Mouse (Mus musculus) naive thymus-derived CD4-positive, alpha-beta T cell, adult 2 months (primary cell): ENCODE data around the gene Cdca3.

Source experiments
- DNase-seq: peaks from one replicate; pipeline ENCODE4 v3.0.0-alpha.2; 2011; ENCODE audit warnings: low read depth

The Cdca3 gene

DNA sequence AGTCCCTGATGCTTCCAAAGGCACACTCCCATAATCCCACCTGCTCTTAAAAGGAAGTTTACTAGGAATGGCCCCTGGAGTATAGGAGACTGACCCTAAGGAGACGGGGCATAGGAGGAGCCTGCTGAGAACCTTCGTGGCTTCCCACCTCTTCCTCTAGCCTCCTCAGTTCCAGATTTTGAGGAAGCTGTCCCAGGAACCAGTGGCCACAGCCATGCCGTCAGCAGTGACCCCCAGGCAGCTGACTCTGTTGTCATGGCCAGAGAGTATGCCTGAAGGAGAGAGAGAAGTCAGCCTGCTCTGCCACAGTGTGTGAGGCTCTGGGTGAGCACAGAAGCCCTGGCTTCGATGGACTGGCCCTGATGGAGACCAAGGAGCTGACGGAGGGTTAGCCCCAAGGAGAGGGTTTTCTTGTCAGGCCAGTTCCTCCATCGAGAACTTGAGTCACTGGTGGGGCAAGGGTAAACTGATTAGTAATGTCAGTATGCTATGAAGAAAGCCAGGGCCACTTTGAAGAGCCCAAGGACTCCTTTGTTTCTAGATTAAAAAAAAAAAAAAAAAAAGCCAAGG is 5.2 kb downstream of the Cdca3 start:
- DNase-seq: no peak

DNA sequence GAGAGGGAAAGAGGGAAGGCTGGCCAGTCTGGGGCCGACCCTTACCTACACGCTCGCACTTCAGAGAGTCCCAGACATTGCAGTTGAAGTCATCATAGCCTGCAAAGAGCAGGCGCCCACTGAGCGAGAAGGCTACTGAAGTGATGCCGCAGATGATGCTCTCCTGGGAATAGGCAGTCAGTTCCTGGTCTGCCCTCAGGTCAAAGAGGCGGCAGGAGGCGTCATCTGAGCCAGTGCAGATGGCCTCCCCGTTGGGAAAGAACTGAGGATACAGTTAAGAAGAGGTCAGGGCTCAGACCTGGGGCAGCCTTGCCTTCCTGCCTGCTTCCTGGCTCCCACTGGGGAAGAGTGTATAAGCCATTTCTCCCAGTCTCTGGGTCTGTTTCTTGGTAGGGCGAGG is 6.2 kb downstream of the Cdca3 start:
- DNase-seq: no peak

DNA sequence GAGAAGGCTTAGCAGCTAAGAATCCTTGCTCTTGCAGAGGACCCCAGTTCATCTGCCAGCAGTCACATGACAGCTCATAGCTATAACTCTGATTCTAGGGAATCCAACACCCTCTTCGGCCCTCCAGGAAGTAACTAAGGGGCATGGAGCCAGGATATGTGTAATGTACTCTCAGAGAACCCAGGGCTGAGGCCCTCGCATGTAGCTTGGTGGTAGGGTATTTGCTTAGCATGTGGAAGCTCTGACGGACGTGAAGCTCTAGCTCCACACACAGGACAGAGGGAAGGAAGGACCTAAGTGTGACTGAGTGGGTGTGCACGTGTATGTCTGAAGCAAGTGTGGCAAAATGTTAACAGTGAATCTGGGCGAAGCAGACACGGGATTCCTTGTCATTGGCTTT is 7.1 kb downstream of the Cdca3 start:
- no peak for DNase-seq

DNA sequence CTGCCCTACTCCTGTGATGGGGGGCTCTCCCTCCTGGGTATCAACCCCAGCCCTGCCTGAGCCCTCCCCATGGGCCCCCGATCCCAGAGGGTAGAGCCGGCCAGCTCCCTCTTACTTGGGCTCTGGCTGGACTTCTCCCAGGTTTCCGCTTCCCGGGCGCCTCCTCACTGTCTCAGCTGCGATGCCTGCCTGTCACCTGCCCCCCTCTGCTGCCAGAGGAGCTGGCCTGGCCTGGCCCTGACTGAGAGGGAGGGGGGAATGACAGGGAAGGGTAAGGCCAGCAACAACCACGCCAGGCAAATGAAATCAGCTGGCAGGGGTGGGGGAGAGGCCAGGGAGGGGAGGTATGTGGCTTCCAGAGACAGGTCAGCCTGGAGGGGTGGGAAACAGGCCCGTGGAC is 10.5 kb downstream of the Cdca3 start:
- DNase-seq: no peak

DNA sequence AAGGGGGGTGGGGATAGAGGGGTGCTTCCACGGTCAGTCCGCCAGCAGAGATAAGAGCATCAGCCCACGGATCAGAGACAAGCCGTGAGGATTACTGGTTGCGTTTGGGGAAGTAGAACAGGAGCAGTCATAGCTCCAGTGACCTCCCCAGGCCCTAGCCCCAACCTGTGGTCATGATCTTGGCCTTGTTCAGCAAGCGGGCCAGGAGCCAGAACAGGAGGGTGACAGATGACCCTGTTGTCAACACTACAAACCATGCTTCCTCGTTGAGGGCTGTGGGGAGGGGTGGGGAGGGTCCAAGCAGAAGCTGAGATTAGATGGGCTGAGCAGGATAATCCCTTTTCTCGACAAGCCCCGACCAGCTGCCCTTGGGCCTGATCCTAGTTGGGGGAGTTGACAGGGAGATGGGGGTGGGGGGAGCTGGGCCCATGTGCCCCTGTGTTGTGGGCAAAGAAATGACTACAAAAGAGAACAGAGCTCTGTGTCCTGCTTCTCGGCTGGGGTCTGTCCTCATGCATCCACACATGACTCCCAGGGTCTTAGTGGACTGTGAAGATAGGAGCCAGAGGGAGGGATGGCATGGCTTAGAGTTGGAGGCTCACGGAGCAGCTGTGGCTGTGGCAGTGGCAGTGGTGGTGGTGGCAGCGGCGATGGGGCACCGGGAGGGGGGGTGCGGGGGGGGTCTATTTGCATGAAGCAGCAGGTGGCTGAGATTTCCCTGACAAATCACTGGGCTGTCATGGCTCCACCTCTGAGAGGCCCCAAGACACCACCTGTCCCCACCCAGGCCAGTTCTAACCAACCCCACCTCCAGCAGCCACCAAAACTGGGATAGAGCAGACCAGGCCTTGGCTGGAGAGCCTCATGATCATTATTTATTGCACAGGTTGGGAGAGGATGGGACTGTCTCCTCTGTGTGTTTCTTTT is 11.2 kb downstream of the Cdca3 start, which contains the start of gene Gnb3:
Gene Gnb3, minus strand, starts transcription at position 35 of the 927 bp plus-strand sequence.
- no peak for DNase-seq

DNA sequence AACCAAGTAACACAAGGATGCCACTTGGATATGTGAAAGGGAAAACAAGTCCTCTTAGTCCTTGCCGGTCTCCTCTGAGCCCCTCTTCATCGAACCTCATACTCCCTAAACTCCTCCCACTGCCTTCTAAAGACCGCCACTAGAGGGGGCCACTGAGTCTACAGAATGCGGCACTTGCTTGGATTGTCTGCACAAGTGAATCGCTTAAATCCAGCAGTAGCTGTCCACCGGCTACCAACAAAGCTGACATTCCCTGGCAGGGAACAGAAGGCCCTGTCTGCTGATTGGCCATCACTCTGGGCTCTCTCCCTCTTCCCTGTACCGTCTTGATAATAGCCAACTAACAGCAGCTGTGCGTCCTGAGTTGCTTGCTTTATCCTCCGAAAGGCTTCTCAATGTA is 18.0 kb downstream of the Cdca3 start:
- DNase-seq: peak; percentile 94

DNA sequence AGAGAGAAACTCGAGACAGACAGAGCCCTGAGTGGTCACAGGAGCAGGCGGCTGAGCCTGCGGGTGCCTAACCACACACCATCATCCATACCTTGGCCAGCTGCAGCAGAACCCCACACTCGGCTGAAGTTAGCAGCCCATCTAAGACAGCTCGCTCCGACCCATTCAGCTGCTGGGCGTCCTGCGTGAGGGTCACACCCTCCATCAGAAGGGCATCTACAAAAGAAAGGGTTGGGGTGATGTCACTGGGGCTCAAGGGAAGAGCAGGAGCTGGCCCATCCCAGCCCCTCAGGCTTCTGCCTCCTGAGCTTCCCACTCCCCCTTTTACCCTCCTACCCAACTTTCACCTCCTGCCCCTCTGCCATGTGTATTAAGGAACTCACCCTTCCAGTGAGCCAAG is 21.2 kb downstream of the Cdca3 start:
- no peak for DNase-seq

DNA sequence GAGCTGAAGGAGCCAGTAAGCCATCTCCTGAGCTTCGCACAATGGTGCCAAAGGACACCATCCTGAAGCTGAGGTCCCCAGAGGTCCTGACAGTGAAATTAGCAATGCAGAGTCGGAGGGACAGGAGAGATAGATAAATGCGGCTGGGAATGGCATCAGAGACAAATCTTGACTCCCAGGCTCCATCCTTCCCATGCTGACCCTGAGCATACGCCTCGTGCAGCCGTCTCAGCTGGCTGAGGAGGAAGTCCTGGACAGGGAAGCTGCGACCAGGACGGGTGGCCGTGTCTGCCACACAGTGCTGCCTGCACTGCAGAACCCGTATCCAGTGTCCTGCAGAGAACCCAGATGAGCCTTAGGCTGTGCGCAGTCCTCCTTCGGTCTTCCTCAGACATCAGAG is 25.3 kb downstream of the Cdca3 start:
- DNase-seq: no peak

DNA sequence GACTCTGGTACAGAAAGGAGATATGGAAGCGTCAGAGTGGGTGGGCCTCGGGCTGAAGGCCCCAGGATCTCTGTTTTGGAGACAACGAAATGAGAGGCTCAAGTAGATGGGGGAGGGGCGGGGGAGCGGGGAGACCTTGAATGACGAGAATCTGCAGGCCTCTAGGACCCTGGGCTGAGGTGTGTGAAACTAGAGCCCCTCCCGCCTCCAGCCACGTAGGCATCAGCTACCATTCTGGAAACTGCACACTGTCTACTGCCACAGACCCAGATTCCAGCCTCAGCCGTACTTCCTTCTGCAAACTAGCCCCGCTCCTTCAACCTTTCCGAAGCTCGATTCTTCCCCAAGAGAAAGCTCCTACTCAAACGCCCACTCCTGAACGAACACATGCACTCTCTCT is 27.0 kb downstream of the Cdca3 start:
- peak; percentile 40 for DNase-seq

DNA sequence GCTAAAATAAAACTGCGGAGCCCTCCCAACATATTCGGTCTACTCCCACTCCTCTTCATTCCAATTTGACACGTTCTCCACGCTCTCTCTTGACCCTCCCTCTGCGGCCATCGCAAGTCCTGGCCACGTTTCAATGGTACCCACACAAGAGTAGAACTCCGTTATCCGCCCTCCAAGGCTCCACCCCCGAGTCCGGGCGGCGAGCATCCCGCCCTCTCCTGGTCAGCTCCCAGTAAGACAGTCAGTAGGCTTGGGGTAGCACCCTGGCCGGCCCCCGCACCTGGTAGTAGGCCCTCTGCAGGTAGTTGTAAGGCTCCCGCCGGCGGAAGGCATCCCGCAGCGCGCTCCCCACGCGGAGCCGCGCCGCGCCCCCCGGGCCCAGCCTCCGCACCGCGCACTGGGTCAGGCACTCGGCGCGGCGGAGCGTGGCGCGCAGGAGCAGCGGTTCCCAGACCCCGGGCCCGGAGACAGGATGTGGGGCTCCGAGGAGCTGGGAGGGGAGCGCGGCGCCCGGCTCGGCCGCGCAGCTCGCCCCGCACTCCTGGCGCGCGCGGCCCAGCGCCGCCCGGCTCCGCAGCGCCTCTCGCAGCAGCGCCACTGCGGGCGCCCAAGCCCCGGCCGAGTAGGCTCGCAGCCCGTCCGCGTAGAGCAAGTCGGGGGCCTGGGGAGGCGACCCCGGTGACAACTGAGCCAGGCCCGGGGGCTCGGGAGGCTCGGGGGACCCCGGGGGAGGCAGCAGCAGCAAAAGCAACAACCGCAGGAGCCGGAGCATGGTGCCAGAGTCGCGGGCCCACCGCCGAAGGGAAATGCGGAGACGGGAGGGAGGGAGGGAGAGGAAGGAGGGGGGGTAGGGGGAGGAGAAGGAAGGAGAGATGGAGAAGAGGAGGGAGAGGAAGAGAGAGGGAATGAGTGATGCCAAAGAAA is 27.8 kb downstream of the Cdca3 start, which contains the start of gene P3h3:
Gene P3h3, minus strand, starts transcription at position 837 of the 924 bp plus-strand sequence.
- peak; percentile 77 for DNase-seq

DNA sequence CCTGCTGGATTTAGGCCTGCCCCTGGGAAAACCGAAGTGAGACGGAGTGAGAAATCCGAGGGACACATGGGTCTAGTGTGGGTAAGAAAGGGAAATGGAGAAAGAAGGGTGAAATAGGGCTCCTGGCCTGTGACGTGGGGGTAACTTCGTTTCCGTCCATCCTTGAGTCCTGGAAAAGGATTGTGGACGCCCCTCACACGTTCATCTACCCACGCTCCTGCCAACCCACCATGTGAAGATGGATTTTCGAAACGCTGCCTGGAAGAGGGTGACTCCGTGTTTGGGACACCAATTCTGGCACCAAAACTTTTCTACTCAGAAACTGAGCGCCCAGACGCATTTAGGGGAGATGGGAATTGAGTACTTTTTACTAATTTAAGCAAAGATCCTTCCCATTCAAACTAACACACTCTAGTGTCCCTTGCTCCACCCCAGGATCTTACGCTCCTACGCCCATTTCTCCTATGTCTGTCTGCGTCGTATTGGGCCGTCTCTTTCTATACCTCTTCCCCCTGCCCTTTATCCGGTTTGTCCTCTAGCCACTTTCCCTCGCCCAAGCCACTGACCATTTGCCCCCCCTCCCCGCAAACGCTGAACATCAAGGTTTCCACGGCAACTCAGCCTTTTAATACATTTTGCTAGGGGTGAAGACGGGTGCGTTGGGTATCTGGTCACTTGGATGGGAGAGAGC is 28.6 kb downstream of the Cdca3 start:
- no peak for DNase-seq

DNA sequence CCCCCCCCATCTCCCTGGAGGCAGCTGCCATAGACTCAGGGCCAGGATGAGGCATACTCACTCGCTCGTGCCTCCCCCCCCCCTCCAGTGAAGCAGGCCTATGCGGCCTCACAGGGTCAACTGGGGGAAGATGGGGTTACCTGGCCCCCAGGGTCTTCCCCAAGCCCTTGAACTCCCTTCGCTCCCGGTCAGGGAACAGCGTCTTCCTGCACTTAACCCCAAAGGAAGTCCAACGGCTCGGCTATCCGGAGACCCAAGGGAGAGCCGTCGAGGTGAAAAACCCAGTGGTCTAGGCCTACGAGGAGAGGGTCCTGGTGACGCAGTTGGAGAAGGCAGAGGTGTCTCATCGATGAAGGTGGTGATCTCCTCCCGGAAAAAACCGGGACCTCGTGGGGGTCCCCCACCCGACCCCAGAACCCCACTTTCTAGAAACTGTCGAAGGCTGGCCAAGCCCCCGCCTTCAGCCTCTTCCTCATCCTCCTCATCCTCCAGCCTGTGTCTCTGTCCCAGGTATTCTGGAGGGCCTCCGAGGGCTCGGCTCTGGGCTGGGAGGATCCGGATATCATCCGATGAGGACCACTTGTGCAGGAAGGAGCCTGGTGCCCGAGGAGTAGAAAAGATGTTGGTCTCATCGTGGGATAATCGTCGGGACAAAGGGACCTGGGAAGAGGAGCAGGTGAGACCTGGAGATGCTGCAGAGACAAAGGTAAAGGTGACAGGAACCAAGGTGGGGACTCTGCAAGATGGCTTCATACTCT is 29.4 kb downstream of the Cdca3 start:
- DNase-seq: no peak

DNA sequence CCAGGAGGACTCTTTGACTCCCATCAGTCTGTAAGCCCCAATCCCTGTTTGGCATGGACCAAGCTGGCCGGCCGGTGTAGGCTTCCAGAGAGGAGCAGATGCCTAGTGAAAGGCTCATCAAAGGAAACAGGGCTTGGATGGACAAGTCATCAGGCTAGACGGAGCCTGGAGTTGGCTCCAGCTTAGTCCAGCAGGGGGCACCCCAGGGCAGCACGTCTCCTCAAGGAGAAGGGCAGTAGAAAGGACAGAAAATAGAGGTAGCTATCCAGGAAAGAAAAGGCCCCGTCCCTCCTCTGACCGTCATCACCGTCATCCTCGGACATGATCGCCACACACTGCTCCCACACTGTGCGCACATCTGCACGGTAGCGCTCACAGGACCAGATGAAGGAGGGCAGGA is 30.4 kb downstream of the Cdca3 start:
- DNase-seq: peak; percentile 90

DNA sequence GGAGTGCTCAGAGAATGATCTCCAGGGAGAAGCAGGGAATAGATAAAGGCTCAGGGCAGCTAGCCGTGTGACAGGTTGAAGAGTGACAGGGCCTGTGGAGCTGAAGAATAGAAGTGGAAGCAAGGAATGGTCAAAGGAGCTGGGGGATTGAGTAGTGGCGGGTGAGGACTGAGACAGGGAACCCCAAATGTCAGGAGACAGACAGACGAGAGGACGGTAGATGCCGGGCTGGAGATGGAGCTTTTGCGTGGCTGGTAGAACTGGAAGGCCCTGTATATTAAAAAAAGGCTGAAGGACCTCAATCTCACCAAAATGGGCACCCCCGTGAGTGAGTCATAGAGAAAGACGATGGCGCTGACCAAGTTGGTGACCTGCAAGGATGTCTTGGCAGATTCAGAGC is 31.2 kb downstream of the Cdca3 start:
- no peak for DNase-seq

DNA sequence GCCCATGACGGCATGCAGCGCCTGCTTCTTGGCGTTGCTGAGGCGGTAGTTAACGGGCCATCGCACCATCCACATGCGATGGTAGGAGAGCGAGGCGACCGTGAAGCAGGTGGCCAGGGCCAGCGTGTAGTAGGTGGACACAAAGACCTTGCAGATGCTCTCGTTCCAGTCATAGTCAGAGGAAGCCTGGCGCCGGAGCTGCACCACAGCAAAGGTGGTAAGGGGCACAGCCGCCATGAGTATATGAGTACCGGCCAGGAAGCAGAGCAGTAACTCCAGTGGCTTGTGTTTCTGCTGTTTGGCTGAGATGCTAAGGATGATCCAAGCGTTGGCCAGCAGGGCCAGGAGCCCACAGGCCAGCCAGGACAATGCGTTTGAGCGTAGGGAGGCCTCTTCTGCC is 31.9 kb downstream of the Cdca3 start:
- no peak for DNase-seq

DNA sequence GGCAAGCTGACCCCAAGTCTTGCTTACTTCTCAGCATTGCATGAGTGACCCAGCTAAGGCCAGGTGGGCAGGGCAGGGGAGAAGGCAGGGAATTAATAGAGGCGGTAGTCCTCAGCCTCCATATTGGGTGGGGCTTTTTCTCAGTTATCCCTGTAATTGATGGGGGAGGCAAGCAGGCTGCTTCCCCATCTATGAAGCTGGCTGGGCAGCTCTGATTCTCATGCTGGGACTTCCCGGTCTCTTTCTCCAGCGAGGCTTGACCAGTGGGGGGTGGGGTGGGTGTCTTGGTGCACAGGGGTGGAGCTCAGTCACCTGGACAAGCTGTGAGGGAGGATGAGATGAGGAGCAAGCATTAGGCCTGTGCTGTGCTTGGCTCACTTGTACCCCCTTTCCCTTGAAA is 32.5 kb downstream of the Cdca3 start:
- DNase-seq: no peak

DNA sequence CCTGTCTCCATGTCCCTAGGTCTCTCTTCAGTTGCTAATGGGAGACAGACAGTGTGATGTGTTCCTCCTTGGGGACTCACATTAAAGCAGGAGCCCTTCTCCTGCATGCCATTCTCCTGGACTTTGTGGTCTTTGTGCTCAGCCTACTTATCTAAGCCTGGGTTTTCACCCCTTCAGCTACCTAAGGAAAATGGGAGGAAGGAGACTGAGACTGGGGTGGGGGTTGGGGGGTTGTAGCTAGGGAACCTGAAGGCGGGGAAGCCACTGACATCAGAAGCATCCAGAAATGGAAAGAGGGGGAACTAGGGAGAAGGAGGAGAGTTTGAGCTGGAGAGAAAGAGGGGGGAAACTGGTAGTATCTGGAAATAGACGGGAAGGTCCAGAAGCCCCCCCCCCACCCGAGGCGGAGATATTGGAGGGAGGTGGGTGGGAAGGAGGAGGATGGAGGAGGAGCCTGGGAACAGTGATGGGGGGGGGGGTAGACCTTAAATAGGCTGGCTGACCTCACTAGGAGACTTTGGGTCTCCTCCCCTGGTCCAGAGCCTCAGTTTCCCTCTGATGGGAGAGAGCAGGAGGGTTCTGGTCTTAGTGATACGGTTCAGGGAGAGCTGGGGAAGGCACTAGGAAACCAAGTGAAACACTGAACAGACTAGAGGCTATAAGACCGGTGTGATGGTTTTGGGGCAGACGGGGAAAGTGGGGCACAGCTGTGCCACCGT is 33.2 kb downstream of the Cdca3 start:
- no peak for DNase-seq

DNA sequence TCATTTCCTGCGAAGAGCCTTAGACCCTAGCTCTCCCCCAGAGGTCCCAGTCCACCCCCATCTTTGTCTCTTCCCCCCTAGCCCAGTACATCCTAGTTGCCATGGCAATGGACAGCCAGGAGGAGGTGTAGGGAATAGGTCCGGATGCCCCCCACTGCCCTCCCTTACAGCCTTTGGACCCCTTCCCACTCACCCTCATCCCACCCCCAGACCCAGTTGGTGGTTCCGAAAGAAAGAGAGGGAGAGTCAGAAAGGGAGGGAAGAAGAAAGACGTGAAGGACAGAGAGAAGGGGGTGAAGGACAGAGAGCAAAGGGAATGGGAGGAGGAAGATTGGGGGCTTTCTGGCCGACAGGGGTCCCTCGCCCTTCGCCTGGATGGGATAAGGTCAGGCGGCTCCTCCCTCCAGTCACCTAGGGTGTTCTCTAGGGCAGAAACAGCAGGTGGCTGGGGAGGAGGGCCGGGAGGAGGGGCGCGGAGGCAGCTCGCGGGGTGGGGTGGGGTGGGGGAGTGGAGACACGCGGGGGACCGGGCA is 33.8 kb downstream of the Cdca3 start:
- DNase-seq: no peak

DNA sequence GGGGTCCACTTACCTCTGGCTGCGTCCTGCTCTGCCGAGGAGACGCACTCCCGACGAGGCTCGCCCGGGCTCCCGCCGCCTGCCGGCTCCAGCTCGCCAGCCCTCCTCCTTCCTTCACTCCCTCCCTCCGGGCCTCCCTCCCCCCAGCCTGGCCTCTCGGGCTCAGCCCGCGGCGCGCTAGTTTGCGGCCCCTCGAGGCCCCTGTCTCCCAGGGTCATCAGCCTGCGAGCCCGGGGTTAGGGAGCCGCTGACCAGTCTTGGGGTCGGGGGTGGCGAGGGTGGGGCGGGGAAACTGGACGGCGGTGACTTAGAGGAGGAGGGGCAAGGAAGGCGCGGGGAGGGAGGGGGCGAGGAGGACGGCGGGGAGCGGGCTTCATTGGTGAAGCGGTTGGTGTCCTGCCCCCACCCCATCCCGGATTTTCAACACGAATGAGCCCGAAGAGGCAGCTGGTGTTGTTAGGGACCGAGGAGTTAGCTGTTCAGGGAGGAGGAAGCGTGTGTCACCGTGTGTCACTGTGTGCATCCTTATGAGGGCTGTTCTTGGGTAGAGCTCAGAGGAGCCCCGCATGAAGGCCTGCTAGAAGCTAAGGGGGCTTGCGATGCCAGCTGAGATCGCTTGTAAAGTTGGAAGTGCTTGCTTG is 34.4 kb downstream of the Cdca3 start, which contains the start of gene Gpr162:
Gene Gpr162, minus strand, starts transcription at position 326 of the 641 bp plus-strand sequence.
- DNase-seq: peak; percentile 66
